Mouse (Mus musculus): ENCODE data around the gene Tmprss6.

DNA sequence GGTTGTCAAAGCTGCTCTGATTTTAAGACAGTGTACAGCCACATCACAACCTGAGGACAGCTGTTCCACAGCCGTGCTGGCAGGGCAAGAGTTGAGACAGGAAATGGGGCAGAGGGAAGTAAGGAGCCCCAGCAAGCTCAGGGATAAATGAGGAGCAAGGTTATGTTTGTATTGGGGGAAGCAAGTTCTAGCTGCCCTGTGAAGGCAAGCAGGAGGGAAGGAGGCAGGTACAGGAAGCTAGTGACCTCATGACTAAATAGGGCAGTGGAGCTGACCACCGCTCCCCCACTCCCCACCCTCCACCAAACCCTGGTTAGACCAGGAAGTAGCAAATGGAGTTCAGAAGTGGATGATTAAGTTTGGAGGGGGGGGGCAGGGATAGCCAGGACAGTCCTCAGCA, 12.6 kb upstream of the Tmprss6 start:
- no peak for TF ChIP-seq CTCF (IDR thresholded peaks at IDR 0.05; ENCODE audit: control insufficient read depth, insufficient read depth, low read length)
- TF ChIP-seq POLR2A (IDR thresholded peaks at IDR 0.05; ENCODE audit: borderline replicate concordance, control insufficient read depth, low read depth, low read length), result no peak
